Mouse (Mus musculus) stomach, postnatal 0 days (tissue): ENCODE results near the gene Nsun2.

Source experiments
- CTCF ChIP-seq: IDR thresholded peaks from 2 replicates; pipeline ENCODE4 v1.5.1; 2016; ENCODE audit warnings: antibody characterized with exemption, low read depth, mild to moderate bottlenecking, moderate library complexity
- EP300 ChIP-seq: optimal IDR thresholded peaks from 2 replicates; pipeline ENCODE3; 2016; ENCODE audit warnings: antibody characterized with exemption

GRCm38 (mm10) chr13:69541776-69542175 lies 8.2 kb downstream of the Nsun2 start:
- TF ChIP-seq EP300 = no peak
- no peak for TF ChIP-seq CTCF
